Mouse (Mus musculus) liver, embryonic 16.5 days (tissue): Measurements from ENCODE around the gene Ppp1r21. TPM values are rescaled to one million over a fixed set of nuclear protein-coding genes. Genes with fewer than 3 reads are reported as not detected.

ENCODE experiments used
- ATAC-seq: fragments of 200-750 bp; cut with Nextera tagmentation; 2 replicates; pipeline ENCODE4 v1.8.0; 2017; ENCODE audit warnings: low read depth, mild to moderate bottlenecking, moderate number of reproducible peaks, moderate library complexity
- H3K27ac ChIP-seq: fragments of 300-500 bp; sonication (generic); 2 replicates; pipeline ENCODE4 v1.5.1; 2014; ENCODE audit warnings: mild to moderate bottlenecking, low read length
- H3K27me3 ChIP-seq: fragments of 300-500 bp; sonication (generic); 2 replicates; pipeline ENCODE4 v1.6.1; 2014; ENCODE audit warnings: low read depth, low read length, mixed read lengths; ENCODE audit not compliant: control insufficient read depth, insufficient read depth
- H3K36me3 ChIP-seq: fragments of 300-500 bp; sonication (generic); 2 replicates; pipeline ENCODE4 v1.6.1; 2014; ENCODE audit warnings: mild to moderate bottlenecking; ENCODE audit not compliant: control insufficient read depth, insufficient read depth
- H3K4me1 ChIP-seq: fragments of 300-500 bp; sonication (generic); 2 replicates; pipeline ENCODE4 v1.6.1; 2014; ENCODE audit warnings: low read depth, low read length, mixed read lengths; ENCODE audit not compliant: control insufficient read depth
- H3K4me2 ChIP-seq: fragments of 300-500 bp; sonication (generic); 2 replicates; pipeline ENCODE4 v1.6.1; 2014; ENCODE audit warnings: low read depth, low read length, mixed read lengths
- H3K4me3 ChIP-seq: fragments of 300-500 bp; sonication (generic); 2 replicates; pipeline ENCODE4 v1.5.1; 2014; ENCODE audit warnings: low read depth, mild to moderate bottlenecking, low read length
- H3K9ac ChIP-seq: fragments of 300-500 bp; sonication (generic); 2 replicates; pipeline ENCODE4 v1.6.1; 2014; ENCODE audit warnings: low read depth, low read length
- H3K9me3 ChIP-seq: fragments of 300-500 bp; sonication (generic); replicated peaks from 2 replicates; pipeline ENCODE4 v1.6.1; 2016; ENCODE audit warnings: low read length; ENCODE audit not compliant: control insufficient read depth
- WGBS: fragments of 180-500 bp; shearing (Covaris S2); extraction: QIAGEN DNeasy Blood & Tissue Kit; methylation state at CpG from one replicate; pipeline ENCODE4 v1.1.7; 2014; ENCODE audit not compliant: insufficient replicate concordance; 5-methylcytosine and 5-hydroxymethylcytosine counted together
- polyA plus RNA-seq: library from polyadenylated mRNA; unstranded; fragments of >200 nt; fragmentation: Nextera tagmentation; extraction: Ambion mirVana; gene quantifications from 2 replicates; pipeline ENCODE4 v1.2.1, GENCODE M21; 2015

The Ppp1r21 gene
- polyA plus RNA-seq, 1 experiment from 2014 or later, result 10.6 TPM

GRCm38 (mm10) chr17:88630554-88630948, 100.6 kb downstream of the Ppp1r21 start:
- Histone ChIP-seq H3K27ac (no peak overlapping the region), H3K9ac (no peak overlapping the region), H3K27me3 (no peaks in the 10 kb centered on the region), H3K4me3 (no peak overlapping the region), H3K9me3 (no peaks in the 10 kb centered on the region), H3K4me1 (no peaks in the 10 kb centered on the region), H3K36me3 (no peaks in the 10 kb centered on the region), H3K4me2 (no peak overlapping the region)
- ATAC-seq, result no peak
- 58% methylated on average over 3 of the region's 3 CpGs for WGBS

DNA sequence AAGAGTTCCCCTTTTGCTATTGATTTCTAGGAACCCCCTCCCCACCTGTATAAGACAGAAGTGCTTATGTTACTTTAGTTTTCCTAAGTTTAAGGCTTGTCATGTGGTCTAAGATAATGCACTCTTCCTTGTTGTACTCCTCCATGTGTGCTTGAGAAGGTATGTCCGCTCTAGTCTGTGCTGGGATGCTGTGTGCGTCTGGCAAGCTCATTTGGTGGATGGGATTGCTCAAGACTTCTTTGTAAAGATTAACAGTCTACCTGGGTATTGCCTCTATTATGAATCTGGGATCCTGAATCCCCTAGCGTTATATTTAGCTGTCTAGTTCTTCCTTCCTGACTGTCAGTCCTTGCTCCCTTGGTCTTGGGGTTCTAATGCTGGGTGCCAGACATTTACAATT, 102.7 kb downstream of the Ppp1r21 start:
- Histone ChIP-seq H3K36me3 (no peaks in the 10 kb centered on the region), H3K4me1 (no peaks in the 10 kb centered on the region), H3K4me3 (no peak overlapping the region), H3K9me3 (no peaks in the 10 kb centered on the region), H3K27ac (no peak overlapping the region), H3K9ac (no peak overlapping the region), H3K4me2 (no peak overlapping the region), H3K27me3 (no peaks in the 10 kb centered on the region)
- 49% methylated on average over 3 of the region's 3 CpGs for WGBS
- no peak for ATAC-seq

- WGBS, result 80% methylated on average over 14 of the region's 14 CpGs
- no peak for ATAC-seq
- no peak overlapping the region for H3K27ac ChIP-seq
Observed at GRCm38 (mm10) chr17:88636076-88636475, 106.2 kb downstream of the Ppp1r21 start.

GRCm38 (mm10) chr17:88636587-88636986, 106.7 kb downstream of the Ppp1r21 start:
- Histone ChIP-seq H3K36me3 (no peaks in the 10 kb centered on the region), H3K9me3 (no peaks in the 10 kb centered on the region), H3K4me2 (no peak overlapping the region), H3K27me3 (no peaks in the 10 kb centered on the region), H3K4me3 (no peak overlapping the region), H3K9ac (no peak overlapping the region), H3K27ac (no peak overlapping the region), H3K4me1 (no peaks in the 10 kb centered on the region)
- WGBS, result 64% methylated on average over 12 of the region's 12 CpGs
- ATAC-seq, result peak; percentile 45; the same call in 1 of the 2 replicates

More at GRCm38 (mm10) chr17:88636076-88636475, 106.2 kb downstream of the Ppp1r21 start:
- Histone ChIP-seq H3K4me2 (no peak overlapping the region), H3K4me3 (no peak overlapping the region), H3K4me1 (no peaks in the 10 kb centered on the region), H3K9me3 (no peaks in the 10 kb centered on the region), H3K36me3 (no peaks in the 10 kb centered on the region), H3K9ac (no peak overlapping the region), H3K27me3 (no peaks in the 10 kb centered on the region)

Other genes starting within 250 kb of the Ppp1r21 start
- 11.0 and 11.8 TPM in 2 replicates for gene Foxn2, start 89.4 kb upstream of the Ppp1r21 start, polyA plus RNA-seq
- gene Ston1, start 67.6 kb downstream of the Ppp1r21 start, polyA plus RNA-seq, result 0.91 and 0.96 TPM in 2 replicates
- gene Gtf2a1l, start 138.5 kb downstream of the Ppp1r21 start, polyA plus RNA-seq, result not detected in 2 replicates